20 mouse cellular contexts compared by ENCODE assay signal in the genomic region with DNA sequence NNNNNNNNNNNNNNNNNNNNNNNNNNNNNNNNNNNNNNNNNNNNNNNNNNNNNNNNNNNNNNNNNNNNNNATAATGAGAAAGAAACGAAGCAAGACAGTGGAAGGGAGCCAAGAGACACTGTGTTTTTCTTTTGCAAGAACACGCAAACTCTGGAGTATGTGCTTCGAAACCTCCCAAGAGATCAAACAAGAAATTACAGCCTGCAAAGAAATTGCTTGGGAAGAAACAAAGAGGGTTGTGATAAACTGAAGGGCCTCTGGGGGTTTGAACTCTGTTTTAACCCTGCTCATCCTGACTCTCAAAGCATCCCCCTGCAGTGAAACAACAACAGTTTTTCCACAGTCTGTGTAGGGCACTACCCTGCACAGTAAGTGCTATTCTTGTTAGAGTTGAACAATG.
A peak's percentile ranks its signal among the peaks of the same experiment; 100 is the strongest.
DNase-seq lines count a peak whose midpoint lies in the region; ATAC-seq and TF ChIP-seq lines count a peak whose summit lies in the region.
"Had no signal": no experiment of that assay in that cellular context is flagged by ENCODE, and none has a peak within 500 bp of the region (broad histone marks: within the 10 kb centered on the region; RNA-seq: fewer than 3 reads in every experiment).

No protein-coding gene starts in this region.

- no peak overlapping the region for H3K9ac ChIP-seq in kidney, postnatal 0 days (ENCODE audit: low read depth, low read length)
- H3K9ac ChIP-seq in midbrain, postnatal 0 days (replicated peaks; ENCODE audit: low read length, poor library complexity, severe bottlenecking), result no peak overlapping the region
- H3K9ac ChIP-seq in midbrain, embryonic 11.5 days (ENCODE audit: low read length), result no peak overlapping the region
- H3K9ac ChIP-seq: embryonic facial prominence, embryonic 13.5 days; forebrain, embryonic 15.5 days; heart, embryonic 13.5 days; midbrain, embryonic 13.5 days had no signal

- no peak overlapping the region for H3K27ac ChIP-seq in kidney, postnatal 0 days
- H3K27ac ChIP-seq in midbrain, postnatal 0 days (ENCODE audit: low read depth, low read length), result no peak overlapping the region
- no peak overlapping the region for H3K27ac ChIP-seq in midbrain, embryonic 11.5 days (ENCODE audit: low read depth, low read length)
- H3K27ac ChIP-seq: embryonic facial prominence, embryonic 13.5 days; forebrain, embryonic 15.5 days; heart, embryonic 13.5 days; midbrain, embryonic 13.5 days had no signal

- no peak overlapping the region for H3K4me3 ChIP-seq in kidney, postnatal 0 days (replicated peaks; ENCODE audit: low read depth, low read length)
- H3K4me3 ChIP-seq in midbrain, postnatal 0 days (ENCODE audit: low read depth, low read length), result no peak overlapping the region
- H3K4me3 ChIP-seq in midbrain, embryonic 11.5 days (ENCODE audit: low read depth, low read length), result no peak overlapping the region
- H3K4me3 ChIP-seq: embryonic facial prominence, embryonic 13.5 days; forebrain, embryonic 15.5 days; heart, embryonic 13.5 days; midbrain, embryonic 13.5 days; myocyte had no signal

- no peaks in the 10 kb centered on the region for H3K27me3 ChIP-seq in kidney, postnatal 0 days (ENCODE audit: insufficient read depth, low read length)
- no peaks in the 10 kb centered on the region for H3K27me3 ChIP-seq in midbrain, postnatal 0 days (ENCODE audit: insufficient read depth, low read length)
- no peaks in the 10 kb centered on the region for H3K27me3 ChIP-seq in midbrain, embryonic 11.5 days (ENCODE audit: control insufficient read depth, insufficient read depth, low read length)
- H3K27me3 ChIP-seq: embryonic facial prominence, embryonic 13.5 days; forebrain, embryonic 15.5 days; heart, embryonic 13.5 days; midbrain, embryonic 13.5 days had no signal

- intact Hi-C loops in heart, postnatal 25 days (cut with DNase I), result no loop called here

- no peak for ATAC-seq in kidney, postnatal 0 days (replicated peaks; ENCODE audit: low FRiP score, low read depth)
- no peak; the same call in 1 of the 2 replicates for ATAC-seq in midbrain, postnatal 0 days (ENCODE audit: low FRiP score)
- no peak for ATAC-seq in midbrain, embryonic 11.5 days (ENCODE audit: low FRiP score)
- ATAC-seq: forebrain, embryonic 15.5 days; midbrain, embryonic 13.5 days had no signal

- H3K4me2 ChIP-seq in kidney, postnatal 0 days (ENCODE audit: low read length), result no peak overlapping the region
- H3K4me2 ChIP-seq in midbrain, postnatal 0 days (ENCODE audit: low read depth, low read length, poor library complexity, severe bottlenecking), result no peak overlapping the region
- H3K4me2 ChIP-seq in midbrain, embryonic 11.5 days, result no peak overlapping the region
- H3K4me2 ChIP-seq: embryonic facial prominence, embryonic 13.5 days; forebrain, embryonic 15.5 days; heart, embryonic 13.5 days; liver, embryonic 11.5 days; midbrain, embryonic 13.5 days had no signal

- TF ChIP-seq CTCF in kidney, postnatal 0 days (IDR thresholded peaks at IDR 0.05; ENCODE audit: low read depth), result no peak
- no peak for TF ChIP-seq CTCF in midbrain, postnatal 0 days (IDR thresholded peaks at IDR 0.05)

- H3K4me1 ChIP-seq in kidney, postnatal 0 days (replicated peaks; ENCODE audit: insufficient read depth, low read length), result no peaks in the 10 kb centered on the region
- H3K4me1 ChIP-seq in midbrain, postnatal 0 days (ENCODE audit: insufficient read depth, low read length), result no peaks in the 10 kb centered on the region
- no peaks in the 10 kb centered on the region for H3K4me1 ChIP-seq in midbrain, embryonic 11.5 days (ENCODE audit: control insufficient read depth, insufficient read depth, low read length)
- H3K4me1 ChIP-seq: embryonic facial prominence, embryonic 13.5 days; forebrain, embryonic 15.5 days; heart, embryonic 13.5 days; midbrain, embryonic 13.5 days had no signal

- no peaks in the 10 kb centered on the region for H3K9me3 ChIP-seq in kidney, postnatal 0 days (replicated peaks; ENCODE audit: low read length)
- H3K9me3 ChIP-seq in midbrain, postnatal 0 days (ENCODE audit: low read length), result no peaks in the 10 kb centered on the region
- H3K9me3 ChIP-seq in midbrain, embryonic 11.5 days (ENCODE audit: control insufficient read depth, low read length), result no peaks in the 10 kb centered on the region
- H3K9me3 ChIP-seq: embryonic facial prominence, embryonic 13.5 days; forebrain, embryonic 15.5 days; heart, embryonic 13.5 days; midbrain, embryonic 13.5 days had no signal

- WGBS in kidney, postnatal 0 days, result 33% methylated on average over 3 of the region's 3 CpGs
- 57% methylated on average over 3 of the region's 3 CpGs for WGBS in midbrain, postnatal 0 days
- WGBS in midbrain, embryonic 11.5 days, result 75% methylated on average over 3 of the region's 3 CpGs

- peak; percentile 29 for DNase-seq in heart, adult 8-10 months (ENCODE audit: low spot score)
- no peak for DNase-seq in heart, postnatal 25 days (ENCODE audit: low spot score)
- DNase-seq in kidney, postnatal 0 days (ENCODE audit: low spot score), result peak; percentile 17
- no peak for DNase-seq in kidney, postnatal 36 days
- DNase-seq in midbrain, postnatal 0 days (ENCODE audit: low spot score), result peak; percentile 3
- no peak for DNase-seq in midbrain, embryonic 11.5 days (ENCODE audit: low spot score, missing footprints)
- no peak for DNase-seq in natural killer cell, adult 2 months (ENCODE audit: low spot score in 2 of 2)
- DNase-seq: adrenal gland, adult 2 months; cerebellum, adult 18-20 months; cerebellum, postnatal 14 days; gastrocnemius, postnatal 10 days; kidney, adult 18-20 months; left cerebral cortex, postnatal 4 days; lung, adult 2 months had no signal

- H3K36me3 ChIP-seq in kidney, postnatal 0 days (ENCODE audit: insufficient read depth, low read length), result no peaks in the 10 kb centered on the region
- H3K36me3 ChIP-seq in midbrain, postnatal 0 days (ENCODE audit: insufficient read depth, low read length), result no peaks in the 10 kb centered on the region
- H3K36me3 ChIP-seq in midbrain, embryonic 11.5 days (ENCODE audit: control insufficient read depth, insufficient read depth, low read length), result no peaks in the 10 kb centered on the region
- H3K36me3 ChIP-seq: embryonic facial prominence, embryonic 13.5 days; forebrain, embryonic 15.5 days; heart, embryonic 13.5 days; midbrain, embryonic 13.5 days had no signal

Comparison
In these comparisons a context has a peak if more than half of its experiments do, and no peak if none do; other contexts are left out.
1. DNase-seq: peak in heart, adult 8-10 months (single experiment), kidney, postnatal 0 days (single experiment) and midbrain, postnatal 0 days (single experiment); none in heart, postnatal 25 days (single experiment), kidney, postnatal 36 days (0 of 2), midbrain, embryonic 11.5 days (single experiment) and natural killer cell, adult 2 months (0 of 2).